ENCODE assay signal across 8 mouse cellular contexts in the genomic region with DNA sequence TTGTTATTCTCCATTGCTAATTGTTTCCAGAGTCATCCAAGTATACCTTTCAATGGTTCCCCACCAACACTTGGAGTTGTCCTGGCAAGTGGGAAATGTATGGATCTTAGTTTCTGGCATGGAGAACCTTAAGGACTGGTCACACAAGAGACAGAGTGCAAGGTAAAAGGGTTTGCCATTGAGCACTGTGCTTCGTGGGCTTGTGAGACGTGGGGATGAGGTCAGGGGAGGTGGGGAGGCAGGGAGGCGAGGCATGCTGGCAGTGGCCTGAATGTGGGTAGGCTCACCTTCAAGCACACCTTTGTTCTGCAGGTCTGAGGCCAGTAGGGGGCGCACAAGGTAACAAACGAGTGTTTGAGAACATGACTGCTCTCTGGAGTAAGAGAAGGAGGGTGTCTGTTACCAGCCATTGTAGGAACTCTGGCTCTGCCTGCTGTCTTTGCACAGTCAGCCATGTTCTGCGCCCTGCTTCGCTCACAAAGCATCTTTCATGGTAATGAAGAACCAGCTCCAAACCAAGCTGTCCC.
DNase-seq lines count a peak whose midpoint lies in the region; ATAC-seq and TF ChIP-seq lines count a peak whose summit lies in the region.

No protein-coding gene starts in this region.

- no peaks in the 10 kb centered on the region for H3K79me2 ChIP-seq in CH12.LX (replicated peaks; ENCODE audit: control insufficient read depth, extremely low read depth, insufficient read depth, poor library complexity, severe bottlenecking)

- dilution Hi-C loops in CH12.LX (cut with MboI; ENCODE audit: extremely low pct_ligation_motif_present, extremely low pct_unique_long_range_greater_than_20kb, low sequenced_read_pairs) = no loop called here

- H3K27me3 ChIP-seq in hindbrain, embryonic 11.5 days (ENCODE audit: control insufficient read depth, insufficient read depth, low read length) = no peaks in the 10 kb centered on the region
- no peaks in the 10 kb centered on the region for H3K27me3 ChIP-seq in hindbrain, embryonic 14.5 days (ENCODE audit: control insufficient read depth, insufficient read depth, low read length)
- no peaks in the 10 kb centered on the region for H3K27me3 ChIP-seq in CH12.LX (replicated peaks)
- no peaks in the 10 kb centered on the region for H3K27me3 ChIP-seq in lung, embryonic 14.5 days (ENCODE audit: insufficient read depth, low read length)

- H3K9ac ChIP-seq in hindbrain, embryonic 11.5 days (ENCODE audit: low read depth, low read length) = no peak overlapping the region
- no peak overlapping the region for H3K9ac ChIP-seq in hindbrain, embryonic 14.5 days
- no peak overlapping the region for H3K9ac ChIP-seq in CH12.LX (ENCODE audit: insufficient read depth, low read depth)
- H3K9ac ChIP-seq in lung, embryonic 14.5 days = no peak overlapping the region

- 40% methylated on average over 7 of the region's 7 CpGs for WGBS in hindbrain, embryonic 11.5 days
- 53% methylated on average over 7 of the region's 7 CpGs for WGBS in hindbrain, embryonic 14.5 days
- 42% methylated on average over 7 of the region's 7 CpGs for WGBS in lung, embryonic 14.5 days

- no peaks in the 10 kb centered on the region for H3K9me3 ChIP-seq in hindbrain, embryonic 11.5 days (ENCODE audit: control insufficient read depth, low read length)
- H3K9me3 ChIP-seq in hindbrain, embryonic 14.5 days (ENCODE audit: control insufficient read depth, low read length) = no peaks in the 10 kb centered on the region
- no peaks in the 10 kb centered on the region for H3K9me3 ChIP-seq in CH12.LX (replicated peaks; ENCODE audit: low read length)
- H3K9me3 ChIP-seq in lung, embryonic 14.5 days (ENCODE audit: low read depth, low read length) = no peaks in the 10 kb centered on the region

- no peak overlapping the region for H3K4me3 ChIP-seq in hindbrain, embryonic 11.5 days (ENCODE audit: low read depth, low read length)
- no peak overlapping the region for H3K4me3 ChIP-seq in hindbrain, embryonic 14.5 days (replicated peaks; ENCODE audit: low read length)
- no peak overlapping the region for H3K4me3 ChIP-seq in CH12.LX (replicated peaks in 1 of 3; ENCODE audit: low read depth in 2 of 3, low read length in 2 of 3, poor library complexity in 1 of 3)
- H3K4me3 ChIP-seq in lung, embryonic 14.5 days (ENCODE audit: low read depth, low read length) = no peak overlapping the region

- no peak for ATAC-seq in hindbrain, embryonic 11.5 days (ENCODE audit: low FRiP score)
- no peak for ATAC-seq in hindbrain, embryonic 14.5 days (ENCODE audit: low FRiP score)
- ATAC-seq in lung, embryonic 14.5 days (ENCODE audit: insufficient read depth) = no peak

- TF ChIP-seq EP300 in CH12.LX (IDR thresholded peaks at IDR 0.05; ENCODE audit: low read length) = no peak

- H3K27ac ChIP-seq in hindbrain, embryonic 11.5 days (ENCODE audit: low read depth, low read length) = no peak overlapping the region
- no peak overlapping the region for H3K27ac ChIP-seq in hindbrain, embryonic 14.5 days
- no peak overlapping the region for H3K27ac ChIP-seq in CH12.LX (ENCODE audit: insufficient read depth, low read depth)
- no peak overlapping the region for H3K27ac ChIP-seq in lung, embryonic 14.5 days (ENCODE audit: low read depth)

- TF ChIP-seq POLR2A in CH12.LX (IDR thresholded peaks at IDR 0.05; ENCODE audit: low read depth, low read length) = no peak

- peak; percentile 54 for DNase-seq in hindbrain, embryonic 11.5 days (ENCODE audit: low spot score)
- no peak for DNase-seq in hindbrain, embryonic 14.5 days (ENCODE audit: low spot score)
- peak; percentile 82 for DNase-seq in CH12.LX (ENCODE audit: extremely low read depth)
- DNase-seq in adrenal gland, adult 18-20 months (ENCODE audit: low spot score in 2 of 2) = peak; percentile 66 to 76
- DNase-seq in embryo, embryonic 10 days (ENCODE audit: low spot score) = peak; percentile 76
- peak; percentile 55 for DNase-seq in lung, embryonic 14.5 days
- peak; percentile 36 to 54 for DNase-seq in spleen, postnatal 36 days (ENCODE audit: low spot score in 2 of 2)
- no peak for DNase-seq in layer of hippocampus, adult 8-10 months (ENCODE audit: low spot score in 2 of 2)

- TF ChIP-seq CTCF in CH12.LX (conservative IDR thresholded peaks at IDR 0.05 in 1 of 2, IDR thresholded peaks at IDR 0.05 in 1 of 2; ENCODE audit: low read depth in 2 of 2, low read length in 2 of 2) = peak; percentile 68 to 81; a peak in 3 of 4 replicates
- TF ChIP-seq CTCF in lung, embryonic 14.5 days (IDR thresholded peaks at IDR 0.05; ENCODE audit: low read depth) = peak; percentile 49

- no peak overlapping the region for H3K4me2 ChIP-seq in hindbrain, embryonic 11.5 days (replicated peaks; ENCODE audit: low read depth, low read length)
- H3K4me2 ChIP-seq in hindbrain, embryonic 14.5 days (replicated peaks) = no peak overlapping the region
- H3K4me2 ChIP-seq in CH12.LX (ENCODE audit: insufficient read depth, low read depth, poor library complexity, severe bottlenecking) = no peak overlapping the region
- no peak overlapping the region for H3K4me2 ChIP-seq in lung, embryonic 14.5 days

- TF ChIP-seq RAD21 in CH12.LX (IDR thresholded peaks at IDR 0.05; ENCODE audit: low read depth, low read length) = peak; percentile 65

- in situ Hi-C loops in CH12.LX (cut with MboI; ENCODE audit: low pct_ligation_motif_present, low pct_unique_long_range_greater_than_20kb, low sequenced_read_pairs) = no loop called here

- no peaks in the 10 kb centered on the region for H3K4me1 ChIP-seq in hindbrain, embryonic 11.5 days (replicated peaks; ENCODE audit: control insufficient read depth, insufficient read depth, low read length)
- H3K4me1 ChIP-seq in hindbrain, embryonic 14.5 days (replicated peaks; ENCODE audit: control insufficient read depth, insufficient read depth, low read length) = no peaks in the 10 kb centered on the region
- peaks cover 0 to 20% of the 10 kb centered on the region in 2 experiments; a peak in 2 of 4 replicates for H3K4me1 ChIP-seq in CH12.LX (ENCODE audit: control insufficient read depth in 1 of 2, insufficient read depth in 2 of 2)
- no peaks in the 10 kb centered on the region for H3K4me1 ChIP-seq in lung, embryonic 14.5 days (ENCODE audit: insufficient read depth)

- no peaks in the 10 kb centered on the region for H3K36me3 ChIP-seq in hindbrain, embryonic 11.5 days (ENCODE audit: control insufficient read depth, insufficient read depth, low read length)
- H3K36me3 ChIP-seq in hindbrain, embryonic 14.5 days (replicated peaks; ENCODE audit: control insufficient read depth, insufficient read depth) = no peaks in the 10 kb centered on the region
- H3K36me3 ChIP-seq in CH12.LX (replicated peaks in 1 of 2; ENCODE audit: control insufficient read depth in 1 of 2, insufficient read depth in 1 of 2, low read length in 1 of 2) = no peaks in the 10 kb centered on the region
- no peaks in the 10 kb centered on the region for H3K36me3 ChIP-seq in lung, embryonic 14.5 days (ENCODE audit: insufficient read depth)

TF ChIP-seq in CH12.LX, 34 proteins besides CTCF, POLR2A, EP300 and RAD21:
- TF ChIP-seq BHLHE40 (IDR thresholded peaks at IDR 0.05; ENCODE audit: low read depth, low read length) = no peak
- no peak for TF ChIP-seq SIN3A (IDR thresholded peaks at IDR 0.05; ENCODE audit: low read length)
- TF ChIP-seq TCF12 (IDR thresholded peaks at IDR 0.05; ENCODE audit: low read depth, low read length) = 0 out of 2 replicates have a peak, but pooled peaks have one; percentile 16
- TF ChIP-seq SMC3 (IDR thresholded peaks at IDR 0.05; ENCODE audit: low read depth, low read length) = peak; percentile 71
- TF ChIP-seq MYC (IDR thresholded peaks at IDR 0.05; ENCODE audit: low read depth, low read length) = peak; percentile 43; the same call in 1 of the 2 replicates
- 0 out of 2 replicates have a peak, but pooled peaks have one; percentile 3 for TF ChIP-seq ZC3H11A (IDR thresholded peaks at IDR 0.05; ENCODE audit: low read depth, low read length)
- TF ChIP-seq MAX (IDR thresholded peaks at IDR 0.05; ENCODE audit: low read length) = 0 out of 2 replicates have a peak, but pooled peaks have one; percentile 26

Comparison
In these comparisons a context has a peak if more than half of its experiments do, and no peak if none do; other contexts are left out.
1. DNase-seq: peak in hindbrain, embryonic 11.5 days (single experiment), CH12.LX (single experiment), adrenal gland, adult 18-20 months (2 of 2), embryo, embryonic 10 days (single experiment), lung, embryonic 14.5 days (single experiment) and spleen, postnatal 36 days (2 of 2); none in hindbrain, embryonic 14.5 days (single experiment) and layer of hippocampus, adult 8-10 months (0 of 2).